Mouse (Mus musculus) CH12.LX (cell line): ENCODE results near the gene I0C0044D17Rik.

ENCODE experiments used
- CHD1 ChIP-seq: IDR thresholded peaks from 2 replicates; pipeline ENCODE4 v1.6.1; 2012; ENCODE audit warnings: low read depth, low read length, improper control_type of control experiment, inconsistent platforms
- CTCF ChIP-seq, 2 experiments: IDR thresholded peaks in 1 of 2; conservative IDR thresholded peaks in 1 of 2; 2 replicates each; pipeline ENCODE4 v1.5.1; 2011 to 2012; ENCODE audit warnings: low read depth in 2 of 2, low read length in 2 of 2, improper control_type of control experiment in 1 of 2, inconsistent platforms in 1 of 2, mild to moderate bottlenecking in 1 of 2, moderate library complexity in 1 of 2
- EP300 ChIP-seq: IDR thresholded peaks from 2 replicates; pipeline ENCODE4 v1.6.1; 2011; ENCODE audit warnings: low read length, improper control_type of control experiment
- GABPA ChIP-seq: IDR thresholded peaks from 2 replicates; pipeline ENCODE4 v1.6.1; 2012; ENCODE audit warnings: low read depth, low read length, improper control_type of control experiment, inconsistent platforms; ENCODE audit not compliant: insufficient replicate concordance
- JUN ChIP-seq: IDR thresholded peaks from 2 replicates; pipeline ENCODE4 v1.6.1; 2011; ENCODE audit warnings: low read depth, mild to moderate bottlenecking, low read length, improper control_type of control experiment, moderate library complexity; ENCODE audit not compliant: insufficient read depth
- KAT2A ChIP-seq: IDR thresholded peaks from 2 replicates; pipeline ENCODE4 v1.6.1; 2012; ENCODE audit warnings: low read length, improper control_type of control experiment, inconsistent platforms; ENCODE audit not compliant: insufficient replicate concordance
- POLR2A ChIP-seq: IDR thresholded peaks from 2 replicates; pipeline ENCODE4 v1.6.1; 2011; ENCODE audit warnings: low read depth, mild to moderate bottlenecking, improper control_type of control experiment, low read length
- POLR2AphosphoS2 ChIP-seq: IDR thresholded peaks from 2 replicates; pipeline ENCODE4 v1.6.1; 2011; ENCODE audit warnings: low read depth, low read length, improper control_type of control experiment
- TBP ChIP-seq: conservative IDR thresholded peaks from 2 replicates; pipeline ENCODE4 v1.6.1; 2011; ENCODE audit warnings: low read depth, low read length, improper control_type of control experiment
- USF2 ChIP-seq: conservative IDR thresholded peaks from 2 replicates; pipeline ENCODE4 v1.6.1; 2011; ENCODE audit warnings: low read depth, low read length, improper control_type of control experiment
- ZC3H11A ChIP-seq: IDR thresholded peaks from 2 replicates; pipeline ENCODE4 v1.6.1; 2012; ENCODE audit warnings: low read depth, mild to moderate bottlenecking, inconsistent platforms, low read length, improper control_type of control experiment
- ZNF384 ChIP-seq: IDR thresholded peaks from 2 replicates; pipeline ENCODE4 v1.6.1; 2012; ENCODE audit warnings: low read depth, low read length, improper control_type of control experiment, inconsistent platforms

GRCm38 (mm10) chr4:98800824-98801223 lies 22.8 kb downstream of the I0C0044D17Rik start:
- TF ChIP-seq TBP (no peak), POLR2A (no peak), POLR2AphosphoS2 (no peak), USF2 (no peak), CTCF (conservative IDR thresholded peaks at IDR 0.05 in 1 of 2, IDR thresholded peaks at IDR 0.05 in 1 of 2; ENCODE audit: low read depth in 2 of 2, low read length in 2 of 2) (no peak), EP300 (no peak), JUN (no peak), KAT2A (no peak), GABPA (no peak), ZNF384 (no peak), CHD1 (no peak), ZC3H11A (no peak)
